Mouse (Mus musculus): Measurements from ENCODE around the gene Gm17079.
"Not testable (repeated sequence)": the region's sequence is repeated elsewhere in the genome, so short reads cannot be mapped to it uniquely, and the experiment has no call there.

The Gm17079 gene

GRCm38 (mm10) chr14:51695368-51695767 lies at the start of gene Gm17079:
Gm17079 (minus strand) TSS chr14:51695468.
- DNase-seq = not testable (repeated sequence)

GRCm38 (mm10) chr14:51740347-51741170 lies 45.3 kb upstream of the Gm17079 start:
- peak in 1 of 2 experiments; percentile 29 for DNase-seq

- DNase-seq = peak in 1 of 2 experiments; percentile 1
These were observed 44.1 kb upstream of the Gm17079 start for GRCm38 (mm10) chr14:51739150-51739993.

- peak in 1 of 2 experiments; percentile 3 for DNase-seq
These were observed 43.3 kb upstream of the Gm17079 start for GRCm38 (mm10) chr14:51738411-51739149.

- no peak for DNase-seq
These were observed 42.7 kb upstream of the Gm17079 start for GRCm38 (mm10) chr14:51737967-51738366.

GRCm38 (mm10) chr14:51717083-51717482 lies 21.8 kb upstream of the Gm17079 start, which contains the start of gene Gm5800:
Gm5800 (minus strand) TSS chr14:51717183.
- no peak for DNase-seq

- DNase-seq = no peak
These were observed 18.0 kb downstream of the Gm17079 start for GRCm38 (mm10) chr14:51677269-51677668.
